Mouse (Mus musculus) midbrain, embryonic 11.5 days (tissue): ENCODE results near the gene Klhl11. TPM values are rescaled to one million over a fixed set of nuclear protein-coding genes. Genes with fewer than 3 reads are reported as not detected.

Source experiments
- ATAC-seq: fragments of 200-750 bp; cut with Nextera tagmentation; 2 replicates; pipeline ENCODE4 v1.8.0; 2017; ENCODE audit warnings: moderate TSS enrichment, moderate library complexity; ENCODE audit not compliant: low FRiP score
- DNase-seq: peaks from one replicate; pipeline ENCODE4 v3.0.0; 2015; ENCODE audit warnings: low spot score; ENCODE audit errors: missing footprints
- H3K27ac ChIP-seq: fragments of 300-500 bp; sonication (generic); 2 replicates; pipeline ENCODE4 v1.5.1; 2014; ENCODE audit warnings: low read depth, low read length
- H3K27me3 ChIP-seq: fragments of 300-500 bp; sonication (generic); 2 replicates; pipeline ENCODE4 v1.6.1; 2014; ENCODE audit warnings: mild to moderate bottlenecking, low read length, moderate library complexity, mixed read lengths; ENCODE audit not compliant: control insufficient read depth, insufficient read depth
- H3K36me3 ChIP-seq: fragments of 300-500 bp; sonication (generic); 2 replicates; pipeline ENCODE4 v1.6.1; 2014; ENCODE audit warnings: mild to moderate bottlenecking, low read length, moderate library complexity, mixed read lengths; ENCODE audit not compliant: control insufficient read depth, insufficient read depth
- H3K4me1 ChIP-seq: fragments of 300-500 bp; sonication (generic); 2 replicates; pipeline ENCODE4 v1.6.1; 2014; ENCODE audit warnings: low read length; ENCODE audit not compliant: control insufficient read depth, insufficient read depth
- H3K4me2 ChIP-seq: fragments of 300-500 bp; sonication (generic); 2 replicates; pipeline ENCODE4 v1.6.1; 2014; ENCODE audit warnings: mild to moderate bottlenecking, moderate library complexity
- H3K4me3 ChIP-seq: fragments of 300-500 bp; sonication (generic); 2 replicates; pipeline ENCODE4 v1.5.1; 2014; ENCODE audit warnings: low read depth, low read length
- H3K9ac ChIP-seq: fragments of 300-500 bp; sonication (generic); 2 replicates; pipeline ENCODE4 v1.6.1; 2014; ENCODE audit warnings: low read length
- H3K9me3 ChIP-seq: fragments of 300-500 bp; sonication (generic); 2 replicates; pipeline ENCODE4 v1.6.1; 2016; ENCODE audit warnings: low read length; ENCODE audit not compliant: control insufficient read depth
- WGBS: fragments of 180-500 bp; shearing (Covaris S2); extraction: QIAGEN DNeasy Blood & Tissue Kit; methylation state at CpG from one replicate; pipeline ENCODE4 v1.1.7; 2014; 5-methylcytosine and 5-hydroxymethylcytosine counted together
- polyA plus RNA-seq: library from polyadenylated mRNA; unstranded; fragments of >200 nt; fragmentation: Nextera tagmentation; extraction: Ambion mirVana; gene quantifications from 2 replicates; pipeline ENCODE4 v1.2.1, GENCODE M21; 2014

Gene Klhl11
- polyA plus RNA-seq, 1 experiment from 2014 or later = 14.0 TPM

- Histone ChIP-seq H3K9ac (no peak overlapping the region), H3K27ac (no peak overlapping the region), H3K27me3 (no peaks in the 10 kb centered on the region), H3K9me3 (no peaks in the 10 kb centered on the region), H3K4me3 (no peak overlapping the region), H3K4me2 (no peak overlapping the region), H3K36me3 (peaks cover 2% of the 10 kb centered on the region; the same call in 1 of the 2 replicates), H3K4me1 (no peaks in the 10 kb centered on the region)
- 87% methylated on average over 4 of the region's 4 CpGs for WGBS
- DNase-seq (no peak), ATAC-seq (no peak)
Observed at GRCm38 (mm10) chr11:100457247-100457646, 15.3 kb downstream of the Klhl11 start.

GRCm38 (mm10) chr11:100442625-100443024 is 29.9 kb downstream of the Klhl11 start:
- peak; percentile 67 for DNase-seq
- Histone ChIP-seq H3K4me3 (no peak overlapping the region), H3K4me2 (no peak overlapping the region), H3K4me1 (peaks cover 7% of the 10 kb centered on the region), H3K9me3 (no peaks in the 10 kb centered on the region), H3K9ac (no peak overlapping the region), H3K36me3 (0 out of 2 replicates have a peak, but pooled peaks cover under 1% of the 10 kb centered on the region), H3K27ac (no peak overlapping the region), H3K27me3 (no peaks in the 10 kb centered on the region)
- no peak for ATAC-seq
- WGBS = 88% methylated on average over 6 of the region's 6 CpGs

GRCm38 (mm10) chr11:100441797-100442196 is 30.7 kb downstream of the Klhl11 start, which contains the start of the genes Nt5c3b and Klhl10:
Gene Nt5c3b (minus strand): TSS chr11:100441808.
Gene Klhl10 (plus strand): TSS chr11:100441917.
- ATAC-seq (no peak), DNase-seq (peak; percentile 79)
- Histone ChIP-seq H3K9me3 (no peaks in the 10 kb centered on the region), H3K27ac (no peak within 1 kb of the TSS; the same call in 1 of the 2 replicates), H3K36me3 (0 out of 2 replicates have a peak, but pooled peaks cover 2% of the 10 kb centered on the region), H3K4me3 (peak within 1 kb of the TSS; percentile 57), H3K9ac (peak within 1 kb of the TSS; percentile 83), H3K4me2 (peak within 1 kb of the TSS; percentile 64), H3K27me3 (no peaks in the 10 kb centered on the region), H3K4me1 (peaks cover 7% of the 10 kb centered on the region)
- WGBS = 86% methylated on average over 8 of the region's 8 CpGs

GRCm38 (mm10) chr11:100440691-100441522 is 31.6 kb downstream of the Klhl11 start:
- Histone ChIP-seq H3K36me3 (0 out of 2 replicates have a peak, but pooled peaks cover 2% of the 10 kb centered on the region), H3K4me1 (peaks cover 7% of the 10 kb centered on the region), H3K27ac (no peak overlapping the region; the same call in 1 of the 2 replicates), H3K9me3 (no peaks in the 10 kb centered on the region), H3K4me3 (peak overlapping the region; percentile 57), H3K27me3 (no peaks in the 10 kb centered on the region), H3K9ac (peak overlapping the region; percentile 83), H3K4me2 (peak overlapping the region; percentile 64)
- peak; percentile 97 for DNase-seq
- ATAC-seq = peak; percentile 92
- WGBS = 1% methylated on average over 50 of the region's 52 CpGs

- Histone ChIP-seq H3K36me3 (0 out of 2 replicates have a peak, but pooled peaks cover 2% of the 10 kb centered on the region), H3K9ac (no peak overlapping the region), H3K4me1 (peaks cover 7% of the 10 kb centered on the region), H3K4me3 (no peak overlapping the region), H3K27ac (no peak overlapping the region), H3K9me3 (no peaks in the 10 kb centered on the region), H3K27me3 (no peaks in the 10 kb centered on the region), H3K4me2 (no peak overlapping the region)
- ATAC-seq (no peak), DNase-seq (peak; percentile 67)
- WGBS = 62% methylated on average over 1 of the region's 1 CpGs
Observed at GRCm38 (mm10) chr11:100437901-100438300, 34.6 kb downstream of the Klhl11 start.

- Histone ChIP-seq H3K27ac (no peak overlapping the region), H3K9me3 (no peaks in the 10 kb centered on the region), H3K9ac (no peak overlapping the region), H3K4me2 (no peak overlapping the region), H3K4me3 (no peak overlapping the region), H3K36me3 (0 out of 2 replicates have a peak, but pooled peaks cover 2% of the 10 kb centered on the region), H3K27me3 (no peaks in the 10 kb centered on the region), H3K4me1 (peaks cover 3% of the 10 kb centered on the region; the same call in 1 of the 2 replicates)
- no peak for ATAC-seq
- peak; percentile 66 for DNase-seq
- 40% methylated on average over 9 of the region's 9 CpGs for WGBS
Observed at GRCm38 (mm10) chr11:100435678-100436246, 36.8 kb downstream of the Klhl11 start.

- Histone ChIP-seq H3K27ac (no peak overlapping the region), H3K4me2 (no peak overlapping the region), H3K4me1 (no peaks in the 10 kb centered on the region), H3K36me3 (no peaks in the 10 kb centered on the region), H3K9me3 (no peaks in the 10 kb centered on the region), H3K9ac (no peak overlapping the region), H3K4me3 (no peak overlapping the region), H3K27me3 (no peaks in the 10 kb centered on the region)
- 97% methylated on average over 5 of the region's 5 CpGs for WGBS
- ATAC-seq (no peak), DNase-seq (no peak)
Observed at GRCm38 (mm10) chr11:100432002-100432401, 40.5 kb downstream of the Klhl11 start.

GRCm38 (mm10) chr11:100430052-100430451 is 42.5 kb downstream of the Klhl11 start:
- H3K27me3 ChIP-seq = no peaks in the 10 kb centered on the region
- H3K27ac ChIP-seq = no peak overlapping the region
- peak; percentile 53 for DNase-seq
- no peak overlapping the region for H3K4me3 ChIP-seq
- no peak for ATAC-seq
- H3K9me3 ChIP-seq = no peaks in the 10 kb centered on the region
- H3K9ac ChIP-seq = no peak overlapping the region
- H3K36me3 ChIP-seq = no peaks in the 10 kb centered on the region
- no peak overlapping the region for H3K4me2 ChIP-seq
- 96% methylated on average over 7 of the region's 7 CpGs for WGBS
- no peaks in the 10 kb centered on the region for H3K4me1 ChIP-seq
